In genomic region chr8:125950007-125950940, GRCm38 (mm10) we compare ENCODE assay signal across 9 mouse cellular contexts. TPM values are rescaled to one million over a fixed set of nuclear protein-coding genes. Genes with fewer than 3 reads are reported as not detected.
A peak's percentile ranks its signal among the peaks of the same experiment; 100 is the strongest.
DNase-seq lines count a peak whose midpoint lies in the region; ATAC-seq and TF ChIP-seq lines count a peak whose summit lies in the region.
"Had no signal": no experiment of that assay in that cellular context is flagged by ENCODE, and none has a peak within 500 bp of the region (broad histone marks: within the 10 kb centered on the region; RNA-seq: fewer than 3 reads in every experiment).

No protein-coding gene starts in this region.

- DNase-seq in cerebellum, adult 11 months = peak; percentile 82
- DNase-seq in forebrain, embryonic 14.5 days (ENCODE audit: low spot score) = peak; percentile 98
- peak; percentile 88 to 91 for DNase-seq in heart, postnatal 10 days
- DNase-seq in kidney, postnatal 4 days = peak; percentile 85 to 89
- peak; percentile 84 for DNase-seq in testis, postnatal 14 days (ENCODE audit: low spot score)

- peak; percentile 90 for ATAC-seq in forebrain, embryonic 14.5 days
- ATAC-seq in liver, embryonic 16.5 days (ENCODE audit: low read depth) = peak; percentile 47; the same call in 1 of the 2 replicates
- ATAC-seq in neural tube, embryonic 14.5 days (ENCODE audit: low read depth) = peak; percentile 84

- intact Hi-C loops in heart, postnatal 10 days (cut with DNase I) = loop anchor here (2.0 to 10.0 kb wide), 2 partner anchors 131 to 305 kb away; no protein-coding TSS in a partner anchor

- no peak overlapping the region for H3K9ac ChIP-seq in ES-Bruce4 (ENCODE audit: low read depth, poor library complexity, severe bottlenecking)
- no peak overlapping the region for H3K9ac ChIP-seq in forebrain, embryonic 14.5 days (ENCODE audit: low read length)
- H3K9ac ChIP-seq in liver, embryonic 16.5 days (ENCODE audit: low read depth, low read length) = no peak overlapping the region
- H3K9ac ChIP-seq in neural tube, embryonic 14.5 days (replicated peaks; ENCODE audit: low read depth, low read length) = no peak overlapping the region

- no peaks in the 10 kb centered on the region for H3K4me1 ChIP-seq in ES-Bruce4 (ENCODE audit: control insufficient read depth, insufficient read depth, low read length)
- H3K4me1 ChIP-seq in forebrain, embryonic 14.5 days (ENCODE audit: control insufficient read depth, insufficient read depth, low read length) = no peaks in the 10 kb centered on the region
- no peaks in the 10 kb centered on the region for H3K4me1 ChIP-seq in liver, embryonic 16.5 days (ENCODE audit: control insufficient read depth, low read depth, low read length)
- H3K4me1 ChIP-seq in neural tube, embryonic 14.5 days (ENCODE audit: control insufficient read depth, insufficient read depth, low read length) = no peaks in the 10 kb centered on the region
- H3K4me1 ChIP-seq: megakaryocyte, embryonic 14.5 days had no signal

- no peak overlapping the region for H3K4me2 ChIP-seq in forebrain, embryonic 14.5 days (ENCODE audit: low read length)
- H3K4me2 ChIP-seq in liver, embryonic 16.5 days (ENCODE audit: low read depth, low read length) = no peak overlapping the region
- no peak overlapping the region for H3K4me2 ChIP-seq in neural tube, embryonic 14.5 days (ENCODE audit: low read depth, low read length)

- no peaks in the 10 kb centered on the region for H3K9me3 ChIP-seq in ES-Bruce4 (replicated peaks; ENCODE audit: control insufficient read depth, insufficient read depth, low read length, poor library complexity, severe bottlenecking)
- H3K9me3 ChIP-seq in forebrain, embryonic 14.5 days (replicated peaks; ENCODE audit: control insufficient read depth, low read length) = no peaks in the 10 kb centered on the region
- no peaks in the 10 kb centered on the region for H3K9me3 ChIP-seq in liver, embryonic 16.5 days (replicated peaks; ENCODE audit: control insufficient read depth, low read length)
- H3K9me3 ChIP-seq in neural tube, embryonic 14.5 days (ENCODE audit: control insufficient read depth, low read length) = no peaks in the 10 kb centered on the region

- TF ChIP-seq POLR2A in ES-Bruce4 (IDR thresholded peaks at IDR 0.05; ENCODE audit: insufficient read depth, low read length) = no peak

- no peak for TF ChIP-seq EP300 in ES-Bruce4 (IDR thresholded peaks at IDR 0.05; ENCODE audit: insufficient read depth, low read depth, low read length)

- peak; percentile 58 for TF ChIP-seq CTCF in ES-Bruce4 (IDR thresholded peaks at IDR 0.05; ENCODE audit: low read depth, low read length)

- no peaks in the 10 kb centered on the region for H3K36me3 ChIP-seq in ES-Bruce4 (ENCODE audit: control insufficient read depth, insufficient read depth, low read length, poor library complexity, severe bottlenecking)
- H3K36me3 ChIP-seq in forebrain, embryonic 14.5 days (ENCODE audit: control insufficient read depth, insufficient read depth, low read length) = no peaks in the 10 kb centered on the region
- no peaks in the 10 kb centered on the region for H3K36me3 ChIP-seq in liver, embryonic 16.5 days (ENCODE audit: control insufficient read depth, insufficient read depth)
- H3K36me3 ChIP-seq in neural tube, embryonic 14.5 days (ENCODE audit: control insufficient read depth, insufficient read depth, low read length) = no peaks in the 10 kb centered on the region

- WGBS in forebrain, embryonic 14.5 days = 22% methylated on average over 23 of the region's 23 CpGs
- WGBS in liver, embryonic 16.5 days (ENCODE audit: insufficient replicate concordance) = 20% methylated on average over 23 of the region's 23 CpGs
- 24% methylated on average over 23 of the region's 23 CpGs for WGBS in neural tube, embryonic 14.5 days

- no peaks in the 10 kb centered on the region for H3K27me3 ChIP-seq in ES-Bruce4 (ENCODE audit: control insufficient read depth, insufficient read depth, low read length, poor library complexity, severe bottlenecking)
- H3K27me3 ChIP-seq in forebrain, embryonic 14.5 days (replicated peaks; ENCODE audit: control insufficient read depth, insufficient read depth, low read length) = no peaks in the 10 kb centered on the region
- H3K27me3 ChIP-seq in liver, embryonic 16.5 days (ENCODE audit: control insufficient read depth, insufficient read depth, low read depth, low read length) = no peaks in the 10 kb centered on the region
- H3K27me3 ChIP-seq in neural tube, embryonic 14.5 days (ENCODE audit: control insufficient read depth, insufficient read depth, low read length) = no peaks in the 10 kb centered on the region

- no peak overlapping the region for H3K4me3 ChIP-seq in ES-Bruce4 (ENCODE audit: low read depth, low read length)
- H3K4me3 ChIP-seq in forebrain, embryonic 14.5 days (ENCODE audit: low read depth, low read length) = no peak overlapping the region
- H3K4me3 ChIP-seq in liver, embryonic 16.5 days (ENCODE audit: low read depth, low read length) = no peak overlapping the region
- H3K4me3 ChIP-seq in neural tube, embryonic 14.5 days (ENCODE audit: low read depth, low read length) = no peak overlapping the region
- H3K4me3 ChIP-seq: megakaryocyte, embryonic 14.5 days had no signal

- H3K27ac ChIP-seq in ES-Bruce4 (ENCODE audit: insufficient read depth, low read length) = no peak overlapping the region
- H3K27ac ChIP-seq in forebrain, embryonic 14.5 days (ENCODE audit: low read depth, low read length) = no peak overlapping the region
- no peak overlapping the region for H3K27ac ChIP-seq in liver, embryonic 16.5 days (ENCODE audit: low read length)
- H3K27ac ChIP-seq in neural tube, embryonic 14.5 days (ENCODE audit: low read depth, low read length) = no peak overlapping the region

RNA-seq across cellular contexts. Expression of gene Map3k21, which starts 40.0 kb away (rescaled TPM):
- 0.24 and 0.30 TPM in 2 replicates for polyA plus RNA-seq in ES-Bruce4 (2011; ENCODE audit: insufficient read depth, insufficient read length, low read depth, missing spikeins)
- polyA plus RNA-seq in forebrain, embryonic 14.5 days (2014; fragmentation: Nextera tagmentation; extraction: Ambion mirVana) = 0.17 and 0.35 TPM in 2 replicates
- total RNA-seq in heart, postnatal 10 days (2021) = under 1 TPM; 0.26 to 0.27 TPM
- polyA plus RNA-seq in liver, embryonic 16.5 days (2015; fragmentation: Nextera tagmentation; extraction: Ambion mirVana) = 0.08 and 0.21 TPM in 2 replicates
- 0.45 and 0.51 TPM in 2 replicates for polyA plus RNA-seq in neural tube, embryonic 14.5 days (2014; fragmentation: Nextera tagmentation; extraction: Ambion mirVana)

RNA-seq across cellular contexts. Expression of gene Kcnk1, which starts 44.7 kb away (rescaled TPM):
- 38.8 and 40.0 TPM in 2 replicates for polyA plus RNA-seq in ES-Bruce4 (2011; ENCODE audit: insufficient read depth, insufficient read length, low read depth, missing spikeins)
- 11.9 and 16.1 TPM in 2 replicates for polyA plus RNA-seq in forebrain, embryonic 14.5 days (2014; fragmentation: Nextera tagmentation; extraction: Ambion mirVana)
- total RNA-seq in heart, postnatal 10 days (2021) = under 1 TPM; 0.15 to 0.19 TPM
- 0.13 and 0.61 TPM in 2 replicates for polyA plus RNA-seq in liver, embryonic 16.5 days (2015; fragmentation: Nextera tagmentation; extraction: Ambion mirVana)
- polyA plus RNA-seq in neural tube, embryonic 14.5 days (2014; fragmentation: Nextera tagmentation; extraction: Ambion mirVana) = 17.0 and 23.7 TPM in 2 replicates

RNA-seq across cellular contexts. Expression of gene Pcnx2, which starts 52.2 kb away (rescaled TPM):
- 0.45 and 0.68 TPM in 2 replicates for polyA plus RNA-seq in ES-Bruce4 (2011; ENCODE audit: insufficient read depth, insufficient read length, low read depth, missing spikeins)
- 2.6 and 3.5 TPM in 2 replicates for polyA plus RNA-seq in forebrain, embryonic 14.5 days (2014; fragmentation: Nextera tagmentation; extraction: Ambion mirVana)
- under 1 TPM; 0.45 TPM for total RNA-seq in heart, postnatal 10 days (2021)
- polyA plus RNA-seq in liver, embryonic 16.5 days (2015; fragmentation: Nextera tagmentation; extraction: Ambion mirVana) = 0.06 and 0.07 TPM in 2 replicates
- 4.1 and 7.5 TPM in 2 replicates for polyA plus RNA-seq in neural tube, embryonic 14.5 days (2014; fragmentation: Nextera tagmentation; extraction: Ambion mirVana)
